Mouse (Mus musculus): Measurements from ENCODE around the gene Nenf.

The Nenf gene

DNA sequence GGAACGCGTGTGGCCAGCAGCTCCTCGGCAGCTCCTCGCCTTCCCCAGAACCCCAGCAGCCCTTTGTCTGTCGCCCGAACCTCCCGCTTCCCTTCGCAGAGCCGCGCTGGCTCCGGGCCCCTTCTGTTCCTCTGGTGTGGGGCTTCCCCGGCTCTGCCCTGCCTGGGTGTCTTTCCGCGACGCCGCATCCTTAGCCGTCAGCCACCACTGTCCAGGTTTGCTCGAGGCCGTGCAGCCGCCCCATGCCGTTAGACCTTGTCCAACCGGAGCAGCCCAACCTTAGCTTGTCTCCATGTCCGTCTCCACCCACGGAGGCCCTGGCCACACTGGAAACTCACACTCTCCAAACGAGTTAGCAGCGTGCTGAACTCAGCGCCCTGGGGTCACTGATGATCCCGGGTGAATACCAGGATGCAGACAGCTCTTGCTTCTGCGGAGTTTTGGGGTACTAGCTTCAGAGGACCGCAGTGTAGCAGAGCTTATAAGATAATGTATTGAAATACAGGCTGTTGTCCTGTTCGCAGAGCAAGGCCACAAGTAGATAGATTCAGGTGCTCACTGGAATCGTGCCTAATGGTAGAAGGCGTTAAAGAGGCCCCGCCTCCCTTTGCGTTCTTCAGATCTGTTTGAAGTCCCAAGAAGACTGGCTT, 8.4 kb upstream of the Nenf start:
- in situ Hi-C loops (cut with MboI; ENCODE audit: low pct_unique_long_range_greater_than_20kb in 1 of 2, low sequenced_read_pairs in 2 of 2, unreplicated experiment in 1 of 2): loop anchor here in 1 of 2 experiments (25.0 kb wide), 1 partner anchor 486 kb away; the partner anchor contains the start of gene Nek2

DNA sequence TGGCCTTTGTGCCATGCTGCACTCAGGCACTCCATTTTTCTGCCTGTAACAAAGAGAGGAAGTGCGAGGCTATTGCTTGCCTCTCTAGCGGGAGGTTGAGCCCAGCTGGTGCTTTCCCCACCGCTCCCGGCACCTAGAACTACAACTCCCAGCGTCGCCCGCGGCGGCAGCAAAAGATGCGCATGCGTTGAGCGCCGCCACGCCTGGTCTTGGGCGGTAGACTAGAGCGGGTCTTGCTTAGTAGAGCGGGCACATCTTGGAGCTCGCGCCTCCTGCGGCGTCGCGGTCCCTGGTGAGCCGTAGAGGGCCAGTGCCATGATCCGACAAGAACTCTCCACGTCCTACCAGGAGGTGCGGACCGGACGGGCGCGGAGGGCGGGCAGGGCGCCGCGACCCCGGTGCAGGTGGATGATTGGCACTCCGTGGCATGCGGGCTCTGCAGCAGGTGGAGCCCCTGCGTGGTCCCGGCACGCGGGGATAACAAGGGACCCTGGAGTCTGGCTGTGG, 7.8 kb upstream of the Nenf start, which contains the start of gene Tmem206:
Gene Tmem206, plus strand, starts transcription at position 187 of the 507 bp plus-strand sequence.
- in situ Hi-C loops (cut with MboI; ENCODE audit: low pct_unique_long_range_greater_than_20kb in 1 of 2, low sequenced_read_pairs in 2 of 2, unreplicated experiment in 1 of 2): loop anchor here in 1 of 2 experiments (25.0 kb wide), 1 partner anchor 487 kb away; the partner anchor contains the start of gene Nek2

DNA sequence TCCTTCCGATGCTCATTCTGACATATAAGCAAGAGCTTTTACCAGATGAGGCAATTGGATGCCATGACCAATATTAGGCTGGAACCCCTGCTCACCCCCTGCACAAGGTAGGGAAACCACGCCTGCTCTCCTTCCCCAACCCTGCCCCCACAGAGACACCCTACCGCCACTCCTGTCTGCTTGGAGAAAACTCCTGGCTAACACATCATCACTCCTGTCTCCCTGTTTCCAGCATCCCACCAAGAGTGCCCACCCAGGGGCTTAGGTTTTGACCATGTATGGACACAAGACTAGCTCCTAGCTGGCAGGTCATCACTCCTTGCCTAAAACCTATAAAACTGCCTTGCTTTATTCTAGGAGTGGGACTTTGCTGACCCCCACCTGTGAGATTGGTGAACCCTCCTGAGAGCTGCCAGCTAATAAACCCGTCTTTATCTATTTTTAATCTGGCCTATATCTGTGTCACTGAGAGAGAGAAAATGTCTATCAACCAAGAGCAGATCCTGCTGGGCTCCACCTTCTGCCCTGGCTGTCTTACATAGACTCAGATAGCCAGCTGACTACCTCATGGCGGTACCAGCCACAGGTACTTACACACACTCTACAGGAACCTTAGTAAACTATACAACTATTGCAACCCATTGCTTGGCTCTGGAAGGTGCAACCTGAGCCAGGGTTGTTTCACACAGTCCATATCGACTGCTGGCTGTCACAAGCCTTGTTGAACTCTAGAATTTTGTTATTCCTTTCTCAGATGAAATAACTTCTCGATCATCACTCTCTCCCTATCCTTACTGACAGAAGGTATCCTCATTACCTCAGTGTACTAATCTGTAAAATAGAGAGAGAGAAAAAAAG, 7.0 kb upstream of the Nenf start:
- in situ Hi-C loops (cut with MboI; ENCODE audit: low pct_unique_long_range_greater_than_20kb in 1 of 2, low sequenced_read_pairs in 2 of 2, unreplicated experiment in 1 of 2): loop anchor here in 1 of 2 experiments (25.0 kb wide), 1 partner anchor 487 kb away; the partner anchor contains the start of gene Nek2

DNA sequence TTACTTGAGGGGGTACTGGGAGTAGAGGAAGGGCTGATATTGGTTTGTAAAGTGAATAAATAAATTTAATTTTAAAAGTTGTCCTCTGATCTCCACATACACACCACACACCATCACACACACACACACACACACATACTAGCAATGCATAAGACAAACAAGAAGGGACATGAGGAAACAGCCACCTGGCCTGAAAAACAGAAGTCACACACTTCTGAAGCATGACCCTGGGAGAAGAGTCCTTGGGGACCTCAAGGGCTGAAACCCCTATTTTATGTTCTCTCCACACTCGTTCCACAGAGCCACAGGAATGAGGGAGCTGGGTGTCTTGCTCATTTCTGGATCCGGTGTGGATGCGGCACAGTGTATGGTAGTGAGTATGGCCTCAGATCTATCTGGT, 5.4 kb upstream of the Nenf start:
- in situ Hi-C loops (cut with MboI; ENCODE audit: low pct_unique_long_range_greater_than_20kb in 1 of 2, low sequenced_read_pairs in 2 of 2, unreplicated experiment in 1 of 2): no loop called here

DNA sequence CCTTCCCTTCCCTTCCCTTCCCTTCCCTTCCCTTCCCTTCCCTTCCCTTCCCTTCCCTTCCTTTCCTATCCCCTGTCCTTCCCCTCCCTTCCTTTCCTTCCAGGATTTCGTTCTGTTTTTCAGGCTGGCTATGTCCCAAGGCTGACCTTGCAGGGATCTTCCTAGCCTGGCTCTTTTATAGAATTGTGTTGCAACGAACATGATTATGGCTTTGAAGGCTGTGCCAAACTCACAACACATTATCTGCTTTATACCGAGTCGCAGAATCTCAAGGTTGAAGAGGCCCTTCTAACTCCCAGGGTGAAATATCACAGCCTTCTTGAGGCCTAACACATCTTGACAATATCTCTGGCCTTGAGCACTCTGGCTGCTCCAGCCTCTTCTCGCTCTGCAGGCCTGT, 692 bp upstream of the Nenf start:
- in situ Hi-C loops (cut with MboI; ENCODE audit: low pct_unique_long_range_greater_than_20kb in 1 of 2, low sequenced_read_pairs in 2 of 2, unreplicated experiment in 1 of 2): no loop called here

DNA sequence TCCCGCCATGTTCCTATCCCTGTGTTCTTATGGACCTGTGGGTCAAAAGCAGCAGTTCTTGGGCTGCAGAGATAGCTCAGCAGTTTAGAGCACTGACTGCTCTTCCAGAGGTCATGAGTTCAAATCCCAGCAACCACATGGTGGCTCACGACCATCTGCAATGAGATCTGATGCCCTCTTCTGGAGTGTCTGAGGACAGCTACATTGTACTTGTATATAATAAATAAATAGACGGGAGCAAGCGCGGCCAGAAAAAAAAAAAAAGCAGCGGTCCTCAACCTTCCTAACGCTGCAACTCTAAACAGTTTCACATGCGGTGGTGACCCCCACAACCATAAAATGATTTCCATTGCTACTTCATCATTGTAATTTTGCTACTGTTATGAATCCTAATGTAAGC, 1.2 kb downstream of the Nenf start:
- in situ Hi-C loops (cut with MboI; ENCODE audit: low pct_unique_long_range_greater_than_20kb in 1 of 2, low sequenced_read_pairs in 2 of 2, unreplicated experiment in 1 of 2): no loop called here

DNA sequence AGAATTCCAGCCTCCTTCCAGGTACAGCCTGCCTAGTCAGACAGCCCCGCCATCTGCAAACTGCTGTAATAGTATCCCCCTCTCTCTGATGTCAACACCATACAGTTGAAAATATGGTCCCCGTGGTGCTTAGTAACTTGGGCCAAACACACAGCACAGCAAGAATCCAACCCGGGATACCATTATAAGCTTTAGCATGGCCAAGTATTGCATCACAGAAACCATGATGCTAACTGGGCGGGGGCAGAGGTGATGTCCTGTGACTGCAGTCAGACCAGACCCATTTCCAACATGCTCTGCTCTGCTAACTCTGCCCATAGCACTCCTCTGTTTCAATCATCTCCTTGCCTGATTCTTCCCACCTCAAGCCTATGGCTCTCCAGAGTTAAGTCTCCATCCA, 4.1 kb downstream of the Nenf start:
- in situ Hi-C loops (cut with MboI; ENCODE audit: low pct_unique_long_range_greater_than_20kb in 1 of 2, low sequenced_read_pairs in 2 of 2, unreplicated experiment in 1 of 2): no loop called here

DNA sequence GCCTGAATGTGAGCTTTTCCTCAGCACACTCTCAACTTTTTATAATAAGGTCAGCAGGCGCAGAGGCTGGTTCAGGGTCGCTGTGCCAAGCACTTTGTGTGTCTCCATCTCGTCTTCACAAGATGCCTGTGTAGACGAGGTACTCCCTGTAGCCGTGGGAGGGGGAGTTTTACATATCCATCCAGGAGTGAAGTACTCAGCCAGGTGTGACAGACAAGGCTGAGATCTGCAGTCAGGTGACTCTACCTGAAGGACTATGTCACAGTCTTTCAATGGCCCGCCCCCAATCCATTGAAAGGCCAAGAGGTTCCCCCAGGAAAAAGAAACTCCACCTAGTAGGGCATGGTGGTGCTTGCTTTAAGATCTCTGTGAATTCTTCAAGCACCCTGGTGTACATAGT, 4.8 kb downstream of the Nenf start:
- in situ Hi-C loops (cut with MboI; ENCODE audit: low pct_unique_long_range_greater_than_20kb in 1 of 2, low sequenced_read_pairs in 2 of 2, unreplicated experiment in 1 of 2): no loop called here

DNA sequence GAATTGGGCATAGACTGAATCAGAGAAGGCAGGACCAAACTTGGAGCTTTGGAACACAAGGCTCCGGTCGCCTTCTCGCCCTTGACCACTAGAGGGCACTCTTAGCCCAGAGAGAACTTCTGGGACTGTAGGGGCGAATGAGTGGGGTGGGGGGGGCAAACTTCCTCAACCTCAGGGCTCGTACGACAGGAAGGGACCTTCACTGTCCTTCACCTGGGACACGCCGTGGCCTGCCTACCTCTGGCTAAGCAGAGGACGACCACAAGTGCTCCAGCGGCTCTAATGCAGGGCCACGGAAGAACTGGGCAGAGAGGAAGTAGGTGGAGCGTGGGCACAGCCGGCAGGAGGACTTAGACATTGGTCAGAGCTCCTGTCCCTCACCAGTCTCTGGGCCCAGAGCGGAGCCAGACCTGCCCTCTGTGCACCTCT, 5.5 kb downstream of the Nenf start:
- in situ Hi-C loops (cut with MboI; ENCODE audit: low pct_unique_long_range_greater_than_20kb in 1 of 2, low sequenced_read_pairs in 2 of 2, unreplicated experiment in 1 of 2): no loop called here

DNA sequence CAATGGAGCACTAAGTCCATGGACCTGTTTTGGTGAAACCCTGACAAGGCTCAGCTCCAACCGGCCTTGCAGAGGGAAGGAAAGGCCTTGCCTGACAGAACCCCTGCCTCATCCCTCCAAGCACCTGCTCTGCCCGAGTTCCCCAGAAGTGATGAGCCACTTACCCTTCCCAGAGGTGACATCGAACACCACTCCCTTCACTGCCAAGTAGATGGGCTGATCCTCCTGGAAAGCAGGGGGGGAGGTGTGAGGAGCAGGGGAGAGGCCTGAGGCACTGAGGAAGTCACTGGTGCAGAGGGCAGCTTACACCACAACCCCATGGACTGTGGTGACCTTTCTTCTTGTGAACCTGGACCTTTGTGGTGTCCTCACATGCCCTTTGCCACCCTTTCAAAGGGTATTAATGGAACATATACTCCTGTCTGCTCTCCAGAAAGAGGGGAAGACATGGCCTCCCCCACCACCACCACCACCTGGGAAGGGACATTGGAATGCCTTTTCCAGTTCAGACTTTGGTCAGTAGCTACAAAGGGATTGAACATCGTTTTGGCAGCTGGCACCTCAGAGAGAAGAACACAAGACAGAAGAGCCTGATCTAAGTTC, 6.6 kb downstream of the Nenf start:
- in situ Hi-C loops (cut with MboI; ENCODE audit: low pct_unique_long_range_greater_than_20kb in 1 of 2, low sequenced_read_pairs in 2 of 2, unreplicated experiment in 1 of 2): no loop called here

DNA sequence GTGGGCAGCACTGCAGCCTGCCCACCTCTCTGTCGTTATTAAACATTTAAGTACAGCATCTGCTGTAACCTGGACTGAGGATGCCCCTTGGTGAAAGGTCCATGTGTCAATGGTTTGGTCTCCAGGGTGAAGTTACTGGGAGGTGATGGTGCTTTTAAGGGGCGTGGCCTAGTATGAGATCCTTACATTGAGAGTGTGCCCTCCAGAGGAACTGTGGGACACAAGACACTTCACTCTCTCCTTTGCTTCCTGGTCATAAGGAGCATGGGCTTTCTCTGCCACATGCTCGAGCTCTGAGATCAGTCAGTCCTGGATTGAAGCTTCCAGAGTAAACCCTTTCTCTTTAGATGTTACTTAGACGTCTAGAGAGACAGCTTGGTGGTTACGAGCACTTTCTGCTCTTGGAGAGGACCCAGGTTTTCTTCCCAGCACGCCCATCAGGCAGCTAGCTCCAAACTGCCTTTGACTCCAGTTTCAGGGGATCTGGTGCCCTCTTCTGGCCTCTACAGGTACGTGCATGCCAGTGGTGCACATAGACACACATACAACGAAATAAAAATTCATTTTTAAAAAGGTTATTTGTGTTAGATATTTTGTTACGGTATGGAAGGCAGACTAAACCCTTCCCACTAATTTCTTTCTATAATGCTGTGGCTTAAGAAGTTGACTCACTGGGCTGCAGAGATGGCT, 10.1 kb downstream of the Nenf start:
- in situ Hi-C loops (cut with MboI; ENCODE audit: low pct_unique_long_range_greater_than_20kb in 1 of 2, low sequenced_read_pairs in 2 of 2, unreplicated experiment in 1 of 2): no loop called here

DNA sequence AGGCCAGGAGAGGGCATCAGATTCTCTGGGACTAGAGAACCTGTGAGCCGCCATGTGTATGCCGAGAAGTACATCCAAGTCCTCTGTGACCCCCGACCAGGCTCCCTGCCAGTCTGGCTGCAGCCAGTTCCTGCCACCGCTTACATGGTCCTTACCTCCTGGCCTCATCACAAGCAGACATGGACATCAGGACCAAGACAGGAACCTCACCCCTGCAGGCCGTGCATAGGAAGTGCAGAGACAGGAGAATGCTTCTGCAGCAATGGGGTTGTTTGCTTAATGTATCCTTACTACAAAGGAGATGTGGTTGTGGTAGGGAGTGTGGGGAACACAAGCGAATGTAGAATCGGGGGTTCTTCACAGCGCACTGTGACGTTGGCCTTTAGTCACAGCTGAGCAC, 11.7 kb downstream of the Nenf start:
- in situ Hi-C loops (cut with MboI; ENCODE audit: low pct_unique_long_range_greater_than_20kb in 1 of 2, low sequenced_read_pairs in 2 of 2, unreplicated experiment in 1 of 2): no loop called here

DNA sequence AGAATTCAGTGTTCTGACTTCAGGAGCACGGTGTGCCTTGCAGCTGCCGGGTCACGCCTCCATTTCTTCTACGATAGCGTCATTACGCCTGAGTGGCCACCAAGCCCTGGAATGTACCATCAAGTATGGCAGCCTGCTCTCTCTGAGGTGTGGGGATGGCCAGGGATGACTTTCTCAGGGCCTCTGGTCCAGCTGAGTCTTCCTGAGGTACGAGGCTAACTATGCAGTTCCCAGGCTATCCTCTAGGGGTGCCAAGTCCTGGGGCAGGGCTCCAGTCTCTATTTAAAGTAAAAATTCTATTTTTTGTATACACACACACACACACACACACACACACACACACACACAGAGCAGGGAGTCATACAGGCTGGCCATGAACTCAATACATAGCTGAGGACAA, 12.4 kb downstream of the Nenf start:
- in situ Hi-C loops (cut with MboI; ENCODE audit: low pct_unique_long_range_greater_than_20kb in 1 of 2, low sequenced_read_pairs in 2 of 2, unreplicated experiment in 1 of 2): no loop called here

DNA sequence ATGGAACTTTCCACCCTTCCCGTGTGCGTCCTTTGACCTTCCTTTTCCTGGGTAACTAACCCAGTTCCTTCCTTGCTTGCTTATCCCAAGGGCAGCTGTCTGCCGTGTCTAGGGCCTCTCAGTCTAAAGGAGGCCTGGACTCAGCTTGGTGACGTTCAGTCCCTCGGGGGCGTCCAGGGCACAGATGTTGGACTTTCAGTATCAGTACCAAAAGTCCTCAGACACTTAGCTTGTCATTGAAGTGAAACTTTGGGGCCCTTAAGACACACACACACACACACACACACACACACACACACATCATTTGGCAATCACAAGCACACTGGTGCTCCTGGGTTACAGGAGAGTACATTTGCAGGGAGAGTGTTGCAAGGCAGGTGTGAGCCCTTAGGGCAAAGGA, 13.8 kb downstream of the Nenf start:
- in situ Hi-C loops (cut with MboI; ENCODE audit: low pct_unique_long_range_greater_than_20kb in 1 of 2, low sequenced_read_pairs in 2 of 2, unreplicated experiment in 1 of 2): no loop called here

DNA sequence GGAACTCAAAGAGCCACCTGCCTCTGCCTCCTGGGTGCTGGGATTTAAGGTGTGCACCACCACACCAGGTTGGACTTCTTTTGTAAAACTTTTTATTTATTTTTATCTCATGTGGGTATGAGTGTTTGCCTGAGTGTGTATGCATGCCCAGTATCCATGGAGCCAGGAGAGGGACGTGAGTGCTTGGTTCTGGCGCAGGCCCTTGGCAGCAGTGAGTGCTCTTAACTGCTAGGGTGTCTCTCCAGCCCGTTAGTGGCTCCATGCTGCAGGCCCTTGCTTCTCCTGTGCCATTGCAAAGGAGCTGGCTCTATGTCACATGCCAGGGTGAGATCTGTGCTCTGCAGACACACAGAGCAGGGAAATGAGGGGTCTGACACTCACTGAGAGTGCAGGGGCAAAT, 14.3 kb downstream of the Nenf start:
- in situ Hi-C loops (cut with MboI; ENCODE audit: low pct_unique_long_range_greater_than_20kb in 1 of 2, low sequenced_read_pairs in 2 of 2, unreplicated experiment in 1 of 2): no loop called here

DNA sequence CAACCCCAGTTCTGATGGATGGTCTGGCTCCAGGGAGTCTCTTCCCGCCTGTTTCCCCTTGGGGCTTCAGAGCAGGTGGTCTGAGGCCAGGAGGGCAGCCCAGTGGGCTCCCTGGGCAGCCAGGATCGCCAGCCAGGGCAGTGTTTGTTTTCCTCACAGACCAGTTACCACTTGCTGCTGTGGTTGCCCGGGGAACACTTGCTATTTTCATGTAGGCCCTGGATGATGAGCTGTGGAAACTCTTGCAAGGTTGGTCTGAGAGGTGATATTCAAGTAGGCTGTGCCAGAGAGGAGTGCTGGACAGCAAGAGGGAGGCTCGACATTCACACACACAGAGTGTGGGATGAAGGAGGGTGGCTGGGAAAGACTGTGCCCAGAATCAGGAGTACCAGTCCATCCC, 16.1 kb downstream of the Nenf start:
- in situ Hi-C loops (cut with MboI; ENCODE audit: low pct_unique_long_range_greater_than_20kb in 1 of 2, low sequenced_read_pairs in 2 of 2, unreplicated experiment in 1 of 2): no loop called here

DNA sequence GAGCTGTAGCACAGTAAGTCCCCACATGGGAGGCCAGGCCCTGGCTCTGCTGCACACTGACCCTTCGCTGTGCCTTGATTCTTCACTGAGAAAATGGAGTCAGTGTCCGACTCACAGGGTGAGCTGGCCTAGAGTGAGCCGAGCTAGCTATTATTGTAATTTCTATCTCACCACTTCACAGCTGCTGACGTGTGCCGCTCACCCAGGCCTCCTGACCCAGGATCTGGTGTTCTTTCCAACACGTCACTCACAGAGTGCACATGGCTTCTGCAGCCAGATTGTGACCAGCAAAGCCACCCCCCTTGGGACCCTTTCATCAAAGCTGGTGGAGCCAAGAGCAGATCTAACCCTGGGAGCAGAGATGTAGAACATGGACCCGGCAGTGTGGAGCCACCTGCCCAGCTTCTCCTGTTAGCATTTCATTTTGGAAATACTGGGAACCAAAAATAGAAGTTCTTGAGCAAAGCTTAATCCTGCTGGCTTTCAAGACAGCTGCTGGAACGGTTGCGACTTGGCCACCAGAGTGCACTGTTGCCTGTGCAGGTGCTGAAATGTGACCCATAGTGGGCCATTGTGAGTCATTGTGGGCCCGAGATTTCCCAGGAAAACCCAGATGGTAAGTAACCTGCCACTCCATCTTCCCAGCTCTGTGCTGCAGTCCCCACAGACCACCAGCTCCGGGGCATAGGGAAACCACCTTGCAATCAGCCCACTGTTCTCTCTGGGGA, 18.6 kb downstream of the Nenf start:
- in situ Hi-C loops (cut with MboI; ENCODE audit: low pct_unique_long_range_greater_than_20kb in 1 of 2, low sequenced_read_pairs in 2 of 2, unreplicated experiment in 1 of 2): loop anchor here in 1 of 2 experiments (25.0 kb wide), 1 partner anchor 212 kb away; the partner anchor contains the start of gene Batf3

DNA sequence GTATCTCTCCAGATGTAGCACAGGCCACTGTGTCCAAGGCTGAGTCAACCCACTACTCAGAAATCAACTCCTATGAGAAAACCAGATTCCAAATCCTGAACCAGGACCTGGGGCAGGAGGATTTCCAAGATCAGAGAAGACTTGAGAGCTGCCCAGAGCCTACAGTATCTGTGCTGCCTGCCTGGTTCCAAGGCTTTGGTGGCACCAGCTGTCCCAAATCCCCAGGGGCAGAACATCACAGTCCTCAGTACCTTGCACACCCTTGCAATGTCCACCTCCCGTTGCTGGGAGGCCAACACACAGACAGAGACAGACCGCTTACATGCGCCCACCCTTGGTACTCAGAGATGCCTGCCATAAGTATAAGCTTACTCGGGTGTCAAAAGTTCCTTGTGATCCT, 19.7 kb downstream of the Nenf start:
- in situ Hi-C loops (cut with MboI; ENCODE audit: low pct_unique_long_range_greater_than_20kb in 1 of 2, low sequenced_read_pairs in 2 of 2, unreplicated experiment in 1 of 2): loop anchor here in 1 of 2 experiments (25.0 kb wide), 1 partner anchor 211 kb away; the partner anchor contains the start of gene Batf3

All from mouse embryonic stem cell (cell line).